Mouse (Mus musculus) left cerebral cortex, adult 9 months (tissue): Measurements from ENCODE around the gene E2f8.

Experiments
- DNase-seq, 2 experiments: peaks; one replicate each; pipeline ENCODE4 v3.0.0; 2022; ENCODE audit warnings: low spot score in 2 of 2

The E2f8 gene

DNA sequence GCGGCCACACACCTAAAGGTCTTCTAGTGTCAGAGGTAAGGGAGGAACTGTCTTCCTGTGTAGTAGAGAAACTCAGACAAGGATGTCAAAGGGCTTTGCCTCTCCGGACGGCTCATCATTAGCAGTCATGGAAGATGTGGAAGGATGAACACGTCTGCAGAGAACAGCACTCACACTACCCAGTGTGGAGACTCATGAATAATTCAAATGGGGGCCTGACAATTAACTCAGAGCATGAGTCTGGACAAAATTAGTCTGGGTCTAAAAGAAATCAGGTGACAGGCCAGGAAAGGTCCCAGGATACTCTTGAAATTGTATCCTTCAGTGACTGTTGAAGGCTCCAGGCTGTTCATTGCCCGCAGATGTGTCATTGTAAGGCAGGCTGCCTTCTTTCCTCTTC, 9.6 kb upstream of the E2f8 start:
- no peak for DNase-seq

DNA sequence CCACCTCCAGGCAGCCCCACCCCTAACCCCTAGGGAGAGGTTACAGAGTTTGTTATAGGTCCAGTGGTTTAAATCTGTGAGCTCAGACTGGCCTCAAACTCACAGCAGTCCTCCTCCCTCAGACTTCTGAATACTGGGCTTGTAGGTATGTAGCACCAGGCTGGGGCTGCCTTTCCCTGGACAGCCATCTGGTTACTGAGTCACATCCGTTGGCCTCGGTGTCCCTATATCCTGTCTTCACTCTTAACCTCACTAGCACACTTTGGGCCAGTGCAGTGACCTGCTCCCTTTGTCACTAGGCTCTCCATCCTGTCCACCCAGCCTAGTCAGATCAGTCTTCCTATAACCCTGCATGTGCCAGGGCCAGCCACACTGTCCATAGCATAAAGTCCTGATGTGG, 7.4 kb upstream of the E2f8 start:
- no peak for DNase-seq

DNA sequence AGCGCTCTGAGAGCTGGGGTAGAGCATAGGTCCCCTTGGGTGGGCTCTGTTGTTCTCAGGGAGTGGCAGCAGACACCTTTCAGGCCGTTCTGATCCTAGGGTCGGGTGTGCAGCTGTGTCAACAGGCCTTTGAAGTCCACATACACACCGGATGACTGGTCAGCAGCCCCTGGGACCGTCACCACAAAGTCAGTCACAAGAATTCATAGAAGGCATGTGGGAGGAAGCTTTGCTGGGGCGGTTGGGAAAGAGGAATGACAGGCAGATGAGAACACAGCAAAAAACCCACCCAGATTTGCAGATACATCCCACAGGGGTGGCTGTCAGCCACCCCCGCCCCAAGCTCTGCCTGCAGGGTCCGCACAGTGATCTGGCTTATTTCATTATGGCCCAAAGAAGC, 6.6 kb upstream of the E2f8 start:
- no peak for DNase-seq

DNA sequence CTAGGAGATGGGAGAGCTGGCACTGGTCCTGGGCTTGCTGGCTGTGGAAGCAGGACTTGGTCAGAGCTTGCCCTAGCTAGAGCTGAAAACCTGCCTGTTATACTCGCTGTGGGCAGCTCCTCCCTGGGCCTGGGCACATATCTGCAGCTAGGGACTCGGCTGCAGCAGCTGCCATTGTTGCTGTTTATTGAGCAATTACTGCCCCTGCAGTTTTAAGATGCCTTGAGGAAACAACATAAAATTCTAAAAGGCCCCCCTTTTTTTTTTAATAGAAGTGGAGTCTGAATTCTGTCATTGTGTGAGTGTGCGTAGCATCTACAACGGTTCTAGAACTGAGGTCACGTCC, 2.8 kb upstream of the E2f8 start:
- DNase-seq = no peak

DNA sequence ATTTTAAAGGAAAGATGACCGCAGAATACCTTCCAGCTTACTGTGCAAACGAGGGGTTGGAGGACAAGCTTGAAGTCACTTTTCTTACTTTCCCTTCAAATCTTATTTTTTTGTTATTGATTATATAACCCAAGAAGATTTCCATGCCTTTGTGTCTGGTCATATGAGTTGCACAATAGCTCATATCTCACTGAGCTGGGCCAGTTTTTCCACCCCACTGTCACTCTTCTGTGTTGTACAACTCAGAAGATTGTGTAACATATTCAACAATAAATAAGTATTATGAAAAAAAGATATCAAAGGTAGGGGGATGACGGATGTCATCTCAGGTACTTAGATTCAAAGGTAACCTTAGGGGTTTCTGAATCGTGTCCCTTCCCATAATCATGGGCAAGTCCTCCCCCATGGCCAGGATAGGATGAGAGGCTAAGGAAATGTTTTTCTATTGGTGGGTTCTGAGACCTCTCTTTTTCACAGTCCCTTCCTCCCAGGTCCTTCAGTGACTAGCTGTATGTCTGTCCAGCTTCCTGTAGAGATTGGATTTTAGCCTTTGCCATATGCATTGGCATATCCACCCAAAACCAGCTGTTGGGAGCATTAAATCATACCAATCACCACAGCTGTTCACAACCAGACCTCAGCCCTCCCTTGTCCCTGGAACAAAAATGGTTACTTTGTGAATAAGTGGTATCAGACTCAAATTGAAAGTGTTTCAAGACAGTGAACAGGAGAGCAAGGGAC, 2.3 kb upstream of the E2f8 start:
- no peak for DNase-seq

DNA sequence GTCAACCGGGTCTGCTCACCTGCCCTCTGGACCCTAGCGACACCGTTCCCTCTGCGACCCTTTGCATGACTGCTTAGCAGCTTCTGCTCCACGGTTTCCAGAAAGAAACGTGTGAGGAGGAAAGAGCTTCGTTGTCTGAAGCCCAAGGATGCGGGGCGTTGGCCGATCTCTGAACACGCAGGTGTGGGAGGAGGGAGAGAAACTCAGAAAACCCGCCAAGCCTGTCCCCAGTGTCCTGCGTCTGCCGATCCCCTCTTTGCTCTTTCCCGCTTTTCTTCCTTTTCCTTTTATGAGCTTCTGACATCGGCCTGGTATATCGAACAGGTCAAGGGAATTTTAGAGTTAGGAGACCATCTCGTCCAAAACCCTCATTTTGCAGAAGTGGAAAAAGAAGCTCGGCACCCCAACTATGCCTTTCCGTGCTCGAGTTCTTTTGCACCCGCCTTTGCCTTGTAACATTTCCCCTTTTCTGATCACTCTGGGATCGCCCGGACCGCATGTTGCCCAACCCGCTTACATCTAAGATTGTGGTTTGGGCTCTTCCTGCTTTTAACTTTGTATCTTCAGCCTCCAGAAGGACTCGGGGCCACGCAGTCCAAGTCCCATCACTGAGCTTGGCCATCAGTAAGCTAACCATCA, 694 bp upstream of the E2f8 start:
- DNase-seq = no peak

DNA sequence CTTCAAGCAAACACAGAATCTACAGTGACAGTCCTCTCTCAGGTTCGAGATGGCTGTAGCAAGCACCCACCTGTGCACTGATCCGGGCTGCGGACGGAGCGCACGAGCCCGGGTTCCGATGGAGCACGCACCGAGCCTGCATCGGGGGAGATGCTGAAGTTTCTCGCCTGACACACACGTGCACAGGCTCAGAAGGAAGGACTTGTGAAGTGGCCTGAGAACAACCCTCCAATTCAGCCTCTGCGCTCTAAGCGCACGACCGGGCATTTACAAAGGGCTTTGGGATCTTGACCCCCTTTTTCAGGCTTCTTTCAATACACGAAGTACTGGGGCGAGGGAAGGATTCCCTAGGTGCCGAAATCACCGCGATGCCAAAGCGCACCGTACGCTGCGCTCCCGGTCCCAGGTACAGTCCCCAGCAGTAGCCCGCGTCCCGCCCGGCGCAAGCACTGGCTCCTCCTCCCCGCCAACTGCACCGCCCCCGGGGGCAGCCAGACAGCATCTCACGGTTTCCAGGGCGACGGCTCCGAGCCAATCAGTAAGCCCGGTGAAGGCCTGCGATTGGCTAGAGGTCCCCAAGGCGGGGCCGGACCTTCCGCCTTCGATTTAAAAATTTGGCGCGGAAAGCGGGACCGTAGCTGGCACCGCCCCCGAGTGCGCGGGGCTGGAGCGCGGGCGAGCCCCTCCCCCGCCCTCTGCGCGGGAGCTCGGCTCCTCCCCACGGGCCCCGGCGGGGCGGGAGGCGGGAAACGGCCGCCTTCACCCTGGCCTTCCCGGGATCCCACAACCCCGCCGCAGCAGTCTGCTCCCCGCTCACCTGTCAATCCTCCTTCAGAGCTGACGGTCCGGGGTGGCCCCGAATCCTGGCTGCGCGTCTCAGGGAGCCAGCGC, 560 bp downstream of the E2f8 start:
- DNase-seq = peak; percentile 84 to 95

DNA sequence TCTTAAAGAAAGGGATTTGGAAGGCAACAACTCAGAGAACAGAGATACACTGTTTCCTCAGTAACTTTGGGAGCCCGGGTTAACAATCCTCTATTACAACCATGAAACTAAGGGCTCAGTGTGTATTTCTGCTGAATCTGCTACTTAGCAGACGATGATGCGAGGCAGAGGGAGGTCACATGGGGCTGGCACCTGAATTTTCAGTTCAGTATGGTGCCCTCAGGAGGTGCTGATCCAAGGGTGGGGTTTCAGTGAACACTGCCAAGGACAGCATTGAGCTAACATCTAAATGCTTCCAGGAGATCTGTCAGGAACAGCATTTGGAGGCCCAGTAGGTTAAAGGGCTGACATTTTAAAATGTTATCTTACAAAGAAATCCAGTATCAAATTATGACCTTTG, 1.8 kb downstream of the E2f8 start:
- DNase-seq = no peak

DNA sequence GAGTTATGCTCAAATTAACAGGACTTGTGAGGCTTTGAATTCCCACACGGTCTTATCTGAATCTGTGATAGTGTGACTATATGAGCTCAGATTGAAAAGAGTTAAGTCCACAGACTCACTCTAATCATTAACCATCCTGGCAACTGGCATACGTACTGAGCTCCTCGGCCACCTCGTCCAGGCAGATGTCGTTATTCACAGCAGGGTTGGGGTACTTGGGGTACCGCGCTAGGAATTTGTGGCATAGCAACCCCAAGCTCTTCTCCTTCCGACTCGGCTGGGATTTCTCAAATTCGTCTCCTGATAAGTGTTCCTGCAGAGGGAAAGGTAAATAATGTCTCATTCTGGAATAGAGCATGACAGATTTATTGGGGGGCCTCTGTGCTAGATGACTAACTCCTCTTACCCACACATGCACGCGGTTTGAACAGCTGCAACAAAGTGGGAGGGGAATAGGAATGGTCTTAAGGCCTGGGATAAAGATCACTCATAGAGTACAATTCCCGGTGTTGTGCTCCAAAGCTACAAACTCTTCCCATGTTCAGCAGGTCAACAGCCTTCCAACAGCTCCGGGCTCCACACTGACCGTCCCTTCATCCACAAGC, 3.5 kb downstream of the E2f8 start:
- DNase-seq = no peak

DNA sequence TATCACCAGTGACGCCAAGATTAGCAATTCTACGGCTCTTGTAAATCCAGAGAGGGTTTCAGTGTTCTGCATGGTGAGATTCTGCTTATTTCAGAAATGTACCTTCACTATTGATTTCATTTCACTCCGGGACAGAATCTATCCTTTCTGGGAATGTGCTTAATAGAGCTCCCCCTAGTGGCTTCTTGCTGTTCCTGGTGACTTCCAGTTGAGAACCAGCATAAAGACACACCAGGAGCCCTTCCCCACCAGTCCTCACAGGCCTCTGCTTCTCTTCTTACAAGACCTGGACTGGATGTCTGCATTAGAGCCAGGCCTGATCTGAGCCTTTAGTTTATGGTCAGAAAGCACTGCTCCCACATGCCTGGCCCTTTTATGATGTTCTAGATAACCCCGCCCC, 4.9 kb downstream of the E2f8 start:
- DNase-seq = peak in 1 of 2 experiments; percentile 69

DNA sequence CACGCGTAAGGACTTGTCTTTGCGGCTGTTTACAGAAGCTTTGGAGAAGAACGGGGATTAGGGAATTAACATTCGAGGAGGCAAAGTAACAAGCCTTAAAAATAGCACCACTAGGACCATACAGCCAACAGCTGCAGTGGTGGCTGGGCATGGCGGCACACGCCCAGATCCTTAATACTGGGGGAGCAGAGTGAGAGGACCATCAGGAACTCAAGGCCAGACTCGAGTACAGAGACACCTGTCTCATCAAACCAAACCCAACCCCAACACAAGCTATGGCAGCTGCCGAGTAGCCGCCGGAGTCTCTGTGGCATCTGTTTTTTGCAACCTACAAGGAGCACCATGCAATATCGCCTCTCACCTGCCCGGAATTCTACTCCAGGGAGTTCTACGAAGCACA, 6.3 kb downstream of the E2f8 start:
- DNase-seq = no peak

DNA sequence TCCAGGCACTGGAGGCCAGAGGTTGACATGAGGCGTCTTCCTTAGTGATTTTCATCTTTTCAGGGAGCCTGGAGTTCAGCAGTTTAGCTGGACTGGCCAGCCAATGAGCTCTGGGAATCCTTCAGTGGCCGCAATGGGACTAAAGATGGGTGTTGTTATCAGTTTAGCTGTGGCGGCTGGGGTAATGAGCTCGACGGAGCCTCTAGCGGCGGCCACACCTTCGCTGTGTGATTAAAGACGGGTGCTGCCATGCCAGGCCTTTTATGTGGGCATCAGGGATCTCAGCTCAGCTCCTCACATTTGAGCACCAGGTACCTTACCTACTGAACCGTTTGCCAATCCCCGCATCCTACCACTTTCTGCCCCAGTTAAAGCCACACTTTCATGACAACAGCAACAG, 10.1 kb downstream of the E2f8 start:
- no peak for DNase-seq

DNA sequence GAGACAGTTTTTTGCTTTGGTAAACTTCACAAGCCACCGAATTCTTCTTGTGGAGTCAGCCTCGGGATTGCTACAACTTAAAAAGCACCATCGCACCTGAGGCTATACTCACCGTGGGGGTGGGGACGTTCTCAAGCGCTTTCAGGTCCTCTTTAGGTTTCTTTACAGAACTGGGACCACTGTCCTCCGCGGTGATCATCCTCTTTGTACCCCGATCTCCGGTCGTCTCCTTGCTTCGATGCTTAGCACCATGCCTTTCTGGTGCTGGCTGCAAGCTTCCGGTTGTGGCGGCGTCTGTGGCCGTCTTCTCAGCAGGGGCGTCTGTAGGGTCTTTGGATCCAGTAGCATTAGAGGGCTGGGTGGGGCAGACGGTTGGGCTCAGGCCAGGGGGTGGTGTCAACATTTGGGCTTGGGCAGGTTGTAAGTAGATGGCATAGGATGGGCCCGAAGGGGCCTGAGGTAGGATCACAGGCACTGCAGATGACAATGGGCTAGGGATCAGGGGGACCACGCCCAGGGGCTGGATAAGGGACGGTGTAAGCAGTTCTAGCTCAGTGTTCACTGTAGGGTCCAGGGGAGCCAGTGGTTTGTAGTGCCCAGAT, 10.7 kb downstream of the E2f8 start:
- no peak for DNase-seq

DNA sequence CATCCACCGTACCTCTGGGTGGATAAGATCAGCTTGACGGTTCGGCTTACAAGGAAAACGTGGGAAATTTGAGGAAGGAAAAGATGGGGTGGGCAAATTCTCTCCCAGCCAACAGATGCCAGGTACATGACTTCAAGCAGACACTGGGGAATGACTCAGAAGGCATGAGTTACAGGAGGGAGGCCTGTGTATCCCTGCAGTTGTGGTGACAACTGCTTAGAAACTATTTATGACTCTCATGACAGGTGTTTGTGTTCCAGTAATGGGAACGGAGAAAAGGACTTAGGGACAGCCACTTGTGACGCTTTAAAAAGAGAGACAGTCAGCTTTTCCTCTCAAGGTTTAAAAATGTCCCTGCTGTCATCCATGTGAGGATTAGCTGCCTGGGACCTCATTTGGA, 11.3 kb downstream of the E2f8 start:
- no peak for DNase-seq

DNA sequence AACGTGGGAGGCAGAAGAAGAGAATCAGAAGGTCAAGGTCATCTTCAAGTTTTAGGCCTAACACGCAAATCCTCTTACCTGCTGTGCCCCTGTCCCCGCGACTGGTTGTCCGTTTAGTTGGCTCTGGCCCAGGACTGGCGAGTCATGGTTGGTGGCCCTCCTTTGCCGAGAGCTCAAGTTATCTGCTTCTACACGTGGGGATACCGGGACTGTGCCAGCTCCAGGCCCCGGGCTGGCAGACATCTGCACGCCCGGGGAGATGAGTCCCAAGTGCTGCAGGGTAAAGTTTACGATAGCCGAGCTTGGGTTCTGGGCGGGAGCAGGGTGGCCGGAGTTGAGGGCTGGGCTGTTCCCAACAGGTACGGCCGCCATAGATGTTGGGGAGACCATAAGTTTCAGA, 13.8 kb downstream of the E2f8 start:
- DNase-seq = no peak

DNA sequence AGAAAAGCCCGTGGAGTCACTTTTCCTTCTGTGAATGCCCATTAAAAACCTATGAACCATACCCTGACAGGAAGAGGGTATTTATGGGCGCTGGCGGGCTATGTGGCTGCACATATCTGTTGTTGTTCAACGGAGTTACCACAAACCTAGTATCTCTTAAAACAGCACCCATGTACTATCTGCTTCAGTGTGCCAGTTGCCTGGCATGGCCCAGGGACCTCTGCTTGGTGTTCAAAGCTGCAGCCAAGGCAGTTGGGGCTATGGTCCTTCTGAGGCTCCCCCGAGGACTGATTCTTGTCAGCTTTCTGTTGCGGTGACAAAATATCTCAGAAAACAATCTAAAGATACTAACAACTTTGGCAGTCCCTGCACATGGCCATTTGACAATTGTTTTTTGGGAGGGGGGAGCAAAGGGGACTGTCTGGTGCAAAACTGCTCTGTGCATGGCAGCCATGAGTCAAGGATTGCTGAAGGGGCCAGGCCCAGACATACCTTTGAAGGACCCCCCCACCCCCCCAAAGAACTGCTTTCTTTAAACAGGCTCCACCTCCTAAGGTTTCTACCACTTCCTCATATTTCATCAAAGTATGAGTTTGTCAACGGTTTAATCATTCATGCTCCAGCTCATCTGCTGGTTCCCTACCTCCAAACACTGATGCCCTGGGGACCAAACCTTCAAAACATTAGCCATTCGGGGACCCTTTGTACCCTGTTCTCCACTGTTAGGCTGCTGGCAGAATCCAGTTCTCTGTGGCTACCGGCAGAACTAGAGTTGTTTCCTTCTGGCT, 16.5 kb downstream of the E2f8 start:
- DNase-seq = no peak

DNA sequence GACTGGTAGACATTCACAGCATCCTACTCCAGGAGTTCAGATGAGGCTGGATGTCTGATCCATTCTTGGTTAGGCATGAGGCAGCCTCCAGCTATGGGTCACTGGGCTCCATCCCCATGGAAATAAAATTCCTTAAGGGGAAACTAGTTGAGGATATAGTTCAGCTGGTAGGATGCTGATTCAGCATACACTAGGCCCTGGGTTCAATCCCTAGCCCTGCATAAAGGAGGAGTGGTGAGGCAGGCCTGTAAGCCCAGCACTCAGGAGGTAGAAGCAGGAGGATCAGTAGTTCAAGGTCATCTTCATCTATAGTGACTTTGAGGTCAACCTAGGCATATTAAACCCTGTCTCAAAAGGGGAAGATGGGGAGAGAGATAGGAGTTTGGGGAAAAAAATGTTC, 17.2 kb downstream of the E2f8 start:
- DNase-seq = no peak

DNA sequence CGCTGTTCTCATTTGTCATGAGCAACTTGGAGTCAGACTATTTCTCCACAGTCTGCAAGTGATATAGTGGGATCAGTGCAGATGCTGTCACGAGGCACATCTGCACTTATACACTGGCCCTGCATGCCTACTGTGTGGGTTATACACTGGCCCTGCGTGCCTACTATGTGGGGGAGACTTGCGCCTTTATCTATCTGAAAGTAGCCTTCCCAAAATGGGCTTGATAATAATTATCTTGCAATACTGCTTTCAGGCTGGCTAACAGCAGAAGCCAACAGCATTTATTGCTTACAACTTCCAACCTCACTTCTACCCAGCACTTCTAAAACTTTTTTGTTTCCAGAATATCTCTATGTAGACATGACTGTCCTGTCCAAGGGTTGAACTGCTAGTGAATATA, 19.6 kb downstream of the E2f8 start:
- no peak for DNase-seq

DNA sequence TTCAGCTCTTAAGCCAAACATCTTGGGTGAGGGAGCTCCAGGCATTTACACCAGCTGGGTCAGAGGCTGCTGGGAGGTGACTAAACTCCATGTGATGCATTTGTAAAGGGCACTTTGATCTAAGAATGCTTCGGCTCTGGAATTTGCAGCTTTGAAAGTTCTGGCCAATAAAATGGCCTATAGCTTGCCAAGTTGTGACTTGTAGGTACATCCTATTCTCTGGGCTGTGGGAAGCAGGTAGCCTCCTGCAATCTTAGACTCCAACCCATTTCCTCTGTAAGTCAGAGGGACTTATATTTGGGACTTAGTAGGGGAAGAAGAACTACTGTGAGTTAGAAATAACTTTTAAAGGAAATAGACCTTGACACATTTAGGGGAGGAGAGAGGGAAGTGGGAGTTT, 20.4 kb downstream of the E2f8 start:
- no peak for DNase-seq

DNA sequence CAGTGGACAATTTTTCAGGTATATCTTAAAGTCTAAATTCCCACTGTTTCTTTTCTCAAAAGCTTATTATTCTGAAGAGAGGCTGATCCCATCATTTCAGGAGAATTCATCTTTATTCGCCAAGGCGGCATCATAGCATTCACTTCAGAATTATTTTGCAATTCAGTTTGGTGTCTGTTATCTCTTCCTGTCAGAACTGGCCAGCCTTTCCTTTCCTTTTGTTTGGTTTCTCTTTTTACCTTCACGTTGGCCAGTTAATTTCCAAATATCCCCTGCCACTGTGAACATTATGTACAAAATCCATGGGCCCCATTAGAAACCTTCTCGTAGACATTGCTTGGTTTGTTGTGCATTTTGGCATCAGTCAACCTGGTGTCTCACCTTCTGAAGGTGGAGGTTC, 22.0 kb downstream of the E2f8 start:
- DNase-seq = no peak

DNA sequence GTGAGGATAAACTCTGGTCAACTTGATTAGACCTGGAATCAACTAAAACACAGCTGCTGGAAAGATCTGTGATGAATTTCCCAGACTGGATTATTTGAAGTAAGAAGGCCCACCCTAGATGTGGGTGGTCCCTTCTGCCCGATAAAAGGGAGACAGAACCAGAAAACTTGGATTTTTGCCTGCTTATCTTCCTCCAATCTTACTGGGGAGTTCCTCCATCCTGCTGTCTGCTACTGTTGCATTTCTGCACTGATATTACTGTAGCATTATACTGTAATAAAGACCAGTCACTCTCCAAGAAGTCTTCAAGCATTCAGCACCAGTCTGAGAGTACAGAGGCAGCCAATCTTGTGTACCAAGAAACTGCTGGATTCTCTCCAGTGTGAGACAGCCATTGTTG, 23.1 kb downstream of the E2f8 start:
- no peak for DNase-seq
